Mouse (Mus musculus) layer of hippocampus, postnatal 14 days (tissue): Measurements from ENCODE around the gene Pik3r3. TPM values are rescaled to one million over a fixed set of nuclear protein-coding genes. Genes with fewer than 3 reads are reported as not detected.

Experiments
- DNase-seq, 2 experiments: peaks; one replicate each; pipeline ENCODE4 v3.0.0; 2021 to 2022; ENCODE audit warnings: low spot score in 2 of 2, mixed read lengths in 1 of 2
- long read RNA-seq, 2 experiments: library from polyadenylated mRNA; stranded (forward); transcript quantifications; one replicate each; pipeline ENCODE4 v2.0.0; 2021
- total RNA-seq, 2 experiments: library from RNA; stranded (reverse); gene quantifications; 2 replicates each; pipeline ENCODE4 v1.2.3; 2021

The Pik3r3 gene
- total RNA-seq: 10 to 100 TPM; 53.3 to 56.1 TPM
- long read RNA-seq, experiment 1, full-length matches to known transcripts: 4 of 8 reads
- long read RNA-seq, experiment 1, partial matches to known transcripts: 2 of 8 reads
- long read RNA-seq, experiment 1, other reads (novel, unspliced or antisense): 2 of 8 reads
- long read RNA-seq, experiment 2, full-length matches to known transcripts: 6 of 15 reads
- long read RNA-seq, experiment 2, partial matches to known transcripts: 2 of 15 reads
- long read RNA-seq, experiment 2, other reads (novel, unspliced or antisense): 7 of 15 reads

DNA sequence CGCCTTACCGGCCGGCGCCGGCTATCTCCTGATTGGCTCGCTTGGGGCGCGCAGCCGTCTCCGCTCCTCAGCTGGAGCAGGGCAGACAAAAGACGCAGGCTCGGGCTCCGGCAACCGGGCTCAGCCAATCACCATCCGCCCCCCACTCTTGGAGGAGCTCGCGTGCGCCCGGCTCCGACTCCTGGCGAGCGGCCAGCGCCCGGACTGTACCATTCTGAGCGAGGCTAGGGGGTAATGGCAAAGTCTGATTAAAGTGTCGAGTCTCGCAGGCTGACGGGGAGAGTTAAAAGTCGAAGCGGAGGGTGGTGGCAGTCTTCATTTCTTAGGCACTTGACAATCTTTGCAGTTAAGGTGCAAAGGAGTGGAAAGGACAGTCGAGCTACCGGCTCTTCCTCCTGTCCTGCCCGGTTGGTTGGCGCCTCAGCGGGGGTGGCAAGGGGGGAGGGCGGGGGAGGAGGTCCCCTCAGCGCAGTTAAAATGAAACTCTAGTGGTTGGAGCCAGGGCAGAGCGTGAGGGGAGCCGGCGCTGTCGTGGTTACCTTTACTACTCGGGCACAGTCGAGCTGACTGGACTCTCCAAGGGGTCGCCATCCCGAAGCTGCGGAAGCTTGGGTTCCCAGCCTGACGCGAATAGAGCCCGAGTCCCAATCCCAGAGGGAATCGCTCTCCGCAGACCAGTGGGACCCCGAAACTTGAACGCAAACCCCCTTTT, at the start of gene Pik3r3:
Pik3r3 (plus strand) TSS at position 479 of the 712 bp plus-strand sequence.
- peak; percentile 98 to 99 for DNase-seq

DNA sequence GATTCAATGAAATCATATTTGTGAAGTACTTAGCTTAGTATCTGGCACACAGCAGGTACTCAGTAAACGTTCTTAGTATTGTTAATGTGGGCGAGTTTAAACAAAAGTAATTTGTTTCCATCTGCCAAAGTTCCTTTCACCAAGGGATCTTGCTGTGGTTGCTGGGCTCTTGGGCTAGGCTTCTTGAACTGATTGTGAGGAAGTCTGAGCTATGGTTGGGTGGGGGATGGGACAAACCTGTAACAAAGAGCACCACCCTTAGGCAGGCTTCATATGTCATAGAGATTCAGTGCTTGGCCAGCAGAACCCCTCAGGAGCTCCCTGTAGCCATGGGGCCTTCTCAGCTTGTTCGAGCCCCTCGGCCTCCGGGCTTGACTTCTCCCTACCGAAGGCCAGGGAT, 48.3 kb upstream of the Pik3r3 start, which contains the start of the genes 1700042G07Rik and Gm49337:
1700042G07Rik (plus strand) TSS at position 301 of the 400 bp plus-strand sequence.
Gm49337 (plus strand) TSS at position 313 of the 400 bp plus-strand sequence.
- DNase-seq: no peak

DNA sequence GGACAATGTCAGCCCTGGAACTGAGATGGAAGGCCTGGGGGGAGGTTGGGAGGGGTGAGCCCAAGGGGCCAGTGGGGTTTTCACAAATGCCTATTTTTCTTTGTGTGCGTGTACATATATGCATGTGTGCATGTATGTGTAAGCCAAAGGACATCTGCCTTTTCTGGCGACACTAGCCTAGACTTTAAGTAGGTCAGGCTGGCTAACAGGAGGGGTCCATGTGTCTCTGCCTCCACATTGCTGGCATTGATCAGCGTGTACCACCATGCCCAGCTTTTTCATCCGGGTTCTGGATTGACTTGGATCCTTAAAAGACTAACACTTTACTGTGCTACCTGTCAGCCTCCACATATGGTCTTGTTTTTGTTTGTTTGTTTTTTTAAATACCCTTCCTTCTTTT, 47.7 kb upstream of the Pik3r3 start:
- DNase-seq: no peak

DNA sequence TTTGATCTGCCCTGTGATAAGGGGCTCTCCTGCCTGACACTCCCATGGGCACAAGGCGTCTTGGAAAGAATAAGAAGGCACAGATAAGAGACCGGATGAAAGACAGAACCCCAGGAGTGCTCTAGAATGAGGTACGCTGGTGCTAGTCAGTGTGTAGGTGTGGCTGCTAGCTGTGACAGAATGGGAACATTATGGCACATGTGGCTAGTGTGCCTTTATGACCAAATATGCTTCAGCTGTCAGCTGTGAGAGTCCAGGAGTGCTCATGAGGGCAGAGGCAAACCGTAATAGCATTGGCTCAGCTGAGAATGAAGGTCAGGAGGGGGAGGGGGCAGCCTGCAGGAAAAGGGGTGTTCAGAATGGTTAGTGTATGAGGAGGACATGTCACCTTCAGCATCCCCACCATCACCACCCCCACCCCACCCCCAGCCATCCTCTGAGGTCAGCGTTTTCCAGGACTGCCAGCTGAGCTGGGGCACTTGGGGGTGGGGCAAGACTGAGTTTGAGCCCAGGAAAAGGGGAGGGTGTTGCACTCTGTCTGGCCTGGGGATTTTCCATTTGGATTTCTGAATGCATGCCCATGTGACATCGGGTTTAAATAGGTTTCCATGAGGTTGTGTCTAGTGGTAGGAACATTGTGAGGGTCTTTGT, 46.8 kb upstream of the Pik3r3 start:
- DNase-seq: no peak

DNA sequence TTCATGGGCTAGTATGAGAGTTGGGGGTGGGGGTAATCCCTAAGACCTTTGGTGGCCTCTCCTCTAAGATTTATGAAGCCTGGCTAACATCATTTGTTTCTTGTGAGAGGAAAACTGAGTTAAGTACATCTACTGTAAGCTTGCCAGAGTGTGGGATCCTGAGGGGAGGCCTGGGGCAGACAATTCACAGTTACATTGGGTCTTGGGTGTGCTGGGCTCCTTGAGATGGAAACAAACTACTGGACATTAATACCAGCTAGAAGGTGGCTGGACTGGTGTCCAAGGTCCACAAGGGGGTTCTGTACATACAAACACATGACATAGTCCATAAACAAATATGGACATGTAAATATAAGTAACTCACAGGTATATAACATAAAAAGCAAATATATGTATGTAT, 46.3 kb upstream of the Pik3r3 start:
- DNase-seq: no peak

DNA sequence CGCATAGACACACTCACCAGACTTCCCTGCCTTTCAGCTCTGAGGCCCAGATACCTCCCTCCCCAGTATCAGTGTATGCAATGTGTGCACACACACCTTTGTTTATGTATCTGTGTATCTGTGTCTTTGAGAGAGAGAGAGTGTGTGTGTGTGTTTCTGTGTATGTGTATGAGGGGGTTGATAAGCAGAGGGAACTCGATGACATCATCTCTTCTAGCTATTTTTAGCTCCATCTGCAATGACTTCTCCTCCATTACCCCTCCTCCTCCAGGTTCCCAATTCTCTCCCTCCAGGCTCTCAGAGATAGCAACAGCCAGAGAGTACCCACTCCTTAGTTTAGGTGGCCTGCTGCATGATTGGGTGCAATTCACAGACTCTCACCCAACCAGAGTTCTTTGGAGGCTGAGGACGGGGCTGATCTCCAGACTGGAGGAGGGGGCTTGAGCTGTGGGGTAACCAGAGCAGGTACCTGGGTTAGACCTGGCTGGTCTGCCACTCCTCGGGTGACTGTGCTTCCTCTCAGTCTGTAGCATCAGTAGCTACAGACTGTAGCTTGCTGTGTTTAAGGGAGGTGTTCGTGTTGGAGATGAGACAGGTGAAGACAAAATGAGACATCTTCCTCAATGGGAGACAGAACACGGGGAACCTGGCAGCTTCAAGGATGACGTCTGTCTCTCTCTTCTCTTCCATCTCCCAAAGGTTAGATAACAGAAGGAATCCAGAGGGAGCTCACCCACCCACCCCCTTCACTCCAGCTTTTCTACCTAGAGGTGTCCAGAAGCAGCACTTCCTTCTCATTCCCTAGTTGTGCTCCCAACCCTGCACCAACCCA, 45.5 kb upstream of the Pik3r3 start:
- DNase-seq: peak in 1 of 2 experiments; percentile 36

DNA sequence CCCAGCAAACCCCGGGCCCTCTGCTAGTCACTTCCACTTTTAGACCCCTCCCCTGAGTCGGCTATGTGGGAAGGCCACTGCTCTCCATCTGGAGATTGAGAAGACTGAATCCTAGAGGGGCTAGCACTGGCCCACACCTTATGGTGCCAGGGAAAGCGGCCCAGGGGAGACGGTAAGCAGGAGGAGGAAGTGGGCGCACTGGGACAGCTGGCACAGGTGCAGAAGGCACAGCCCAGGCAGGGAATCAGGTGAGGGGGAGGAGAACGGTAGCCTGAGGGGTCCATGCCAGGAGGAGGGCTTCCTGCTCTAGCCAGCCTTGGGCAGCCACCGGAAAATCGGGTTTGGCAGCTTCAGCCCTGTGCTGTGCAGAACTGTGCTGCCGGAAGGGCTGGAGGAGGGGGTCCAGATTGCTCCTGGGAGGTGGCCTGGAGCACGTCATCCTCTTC, 44.9 kb upstream of the Pik3r3 start:
- DNase-seq: peak; percentile 65 to 75

DNA sequence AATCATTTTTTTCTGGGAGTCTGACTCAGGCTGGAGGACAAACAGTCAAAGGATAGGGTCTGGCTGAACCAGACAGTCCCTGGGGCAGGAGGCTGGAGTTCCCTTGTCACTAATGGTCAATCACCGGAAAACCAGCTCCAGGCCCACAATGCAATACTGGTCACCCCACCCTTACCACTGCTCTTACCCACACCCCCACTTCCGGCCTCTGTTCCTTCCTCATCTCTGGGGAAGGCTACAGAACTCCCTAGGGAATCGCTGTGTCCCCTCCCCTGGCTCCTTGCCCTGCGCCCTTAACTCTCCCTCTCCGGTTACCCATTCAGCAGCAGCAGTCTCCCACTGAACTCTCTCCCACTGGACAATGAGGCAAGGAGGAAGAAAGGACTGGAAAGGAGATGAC, 44.3 kb upstream of the Pik3r3 start:
- DNase-seq: no peak

DNA sequence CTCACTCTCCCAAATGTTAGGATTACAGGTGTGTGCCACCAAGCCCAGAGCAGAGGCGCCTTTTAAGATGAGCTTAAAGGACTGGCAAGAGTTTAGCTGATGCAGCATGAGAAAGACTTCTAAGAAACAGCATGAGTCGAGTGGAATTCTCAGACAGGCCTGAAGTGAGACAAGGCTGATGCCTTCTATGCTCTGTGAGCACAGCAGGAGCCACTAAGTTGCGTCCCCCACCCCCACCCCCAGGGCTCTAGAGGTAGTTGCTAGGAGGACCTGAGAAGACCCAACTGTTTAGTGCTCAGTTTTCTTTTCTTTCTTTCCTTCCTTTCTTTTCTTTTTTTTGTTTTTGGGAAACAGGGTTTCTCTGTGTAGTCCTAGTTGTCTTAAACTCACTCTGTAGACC, 39.3 kb upstream of the Pik3r3 start:
- DNase-seq: no peak

DNA sequence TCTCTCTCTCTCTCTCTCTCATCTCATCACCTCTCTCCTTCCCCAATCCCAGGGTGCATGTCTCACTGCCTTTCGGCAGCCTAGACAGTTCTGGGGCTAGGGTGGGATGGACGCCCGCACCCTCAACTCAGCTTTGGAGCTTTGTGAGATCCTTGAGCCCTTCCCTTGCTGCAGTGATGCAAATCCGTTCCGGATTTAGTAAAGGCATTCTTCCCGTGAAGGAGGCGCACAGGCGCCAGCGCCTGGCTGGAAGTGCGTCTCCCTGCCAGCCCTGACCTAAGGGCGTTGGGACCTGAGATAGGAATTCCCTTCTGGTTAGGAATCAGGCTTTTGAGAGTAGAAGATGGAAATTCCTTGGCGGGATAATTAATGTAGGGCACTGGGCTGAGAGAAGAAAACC, 38.7 kb upstream of the Pik3r3 start:
- DNase-seq: no peak

DNA sequence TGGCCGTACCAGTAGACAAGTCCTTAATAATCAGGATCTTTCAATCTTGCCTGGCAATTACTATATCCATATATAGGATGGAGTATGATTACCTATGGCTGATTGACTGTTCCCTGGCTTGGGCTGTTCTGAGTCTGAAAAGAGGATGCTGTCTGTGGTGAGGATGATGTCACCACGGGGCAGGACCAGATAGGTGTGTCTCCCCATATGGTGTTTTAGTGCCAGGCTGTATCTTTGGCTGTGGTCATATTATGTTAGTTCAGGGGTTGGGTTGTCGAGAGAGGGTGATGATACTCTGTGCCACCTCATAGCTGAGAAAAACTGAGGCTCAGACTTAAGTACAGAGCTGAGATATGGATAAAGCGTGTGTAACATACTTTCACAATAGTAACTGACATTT, 36.3 kb upstream of the Pik3r3 start:
- DNase-seq: no peak

DNA sequence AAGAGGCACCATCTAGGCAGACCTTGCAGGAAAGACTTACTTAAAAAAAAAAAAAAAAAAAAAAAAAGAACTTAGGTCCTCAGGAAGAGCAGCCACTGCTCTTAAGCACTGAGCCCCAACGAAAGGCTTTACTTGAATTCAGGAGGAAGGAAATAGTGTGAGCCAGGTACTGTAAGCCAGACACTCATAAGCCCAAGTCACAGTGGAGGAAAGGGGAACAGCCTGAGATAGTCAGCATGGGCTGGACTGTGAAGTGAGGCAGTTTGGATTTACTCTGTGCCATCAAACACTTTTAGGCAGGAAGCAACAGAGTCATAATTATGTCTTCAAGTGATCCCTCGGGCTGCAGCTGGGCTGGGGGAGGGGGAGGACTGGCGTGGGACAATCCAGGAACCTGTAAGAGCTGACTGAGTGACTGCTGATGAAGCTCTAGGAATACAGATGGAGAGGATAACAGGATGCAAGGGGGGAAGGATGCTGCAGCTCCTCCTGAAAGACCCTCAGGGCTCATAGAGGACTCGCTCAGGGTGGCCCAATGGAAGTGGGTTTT, 29.1 kb upstream of the Pik3r3 start:
- DNase-seq: no peak

DNA sequence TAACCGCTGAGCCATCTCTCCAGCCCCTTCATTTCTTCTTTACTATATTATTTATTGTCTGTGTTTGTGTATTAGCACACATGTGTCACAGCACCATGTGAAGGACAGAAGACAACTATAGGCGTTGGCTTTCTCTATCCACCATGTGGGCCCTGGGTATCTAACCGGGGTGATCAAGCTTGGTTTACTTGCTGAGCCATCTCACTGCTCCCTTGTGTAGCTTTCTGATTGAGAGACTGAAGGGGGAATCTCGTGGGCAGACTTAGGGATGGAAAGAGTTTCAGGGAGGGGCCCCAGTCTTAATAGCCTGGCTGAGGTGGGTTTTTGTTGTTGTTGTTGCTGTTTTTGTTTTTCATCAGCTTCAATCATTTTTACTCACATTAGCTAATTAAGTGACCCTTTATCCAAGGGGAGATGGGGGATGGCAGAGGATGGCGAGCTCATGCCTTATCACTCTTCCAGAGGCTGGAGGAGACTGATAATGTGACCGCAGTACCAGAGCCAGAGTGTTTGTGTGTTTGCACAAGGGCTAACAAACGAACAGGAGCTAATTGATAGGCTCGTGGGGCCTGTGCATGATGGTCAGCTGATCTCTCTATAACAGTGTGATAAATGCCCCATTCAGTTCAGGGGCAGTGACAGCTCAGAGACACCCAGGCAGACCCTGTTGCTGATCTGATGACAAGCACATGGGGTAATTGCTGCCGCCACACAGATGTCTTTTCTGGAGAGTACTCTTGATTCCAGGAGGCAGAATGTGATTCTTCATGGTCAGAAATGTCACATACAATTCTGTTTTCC, 27.6 kb upstream of the Pik3r3 start:
- no peak for DNase-seq

DNA sequence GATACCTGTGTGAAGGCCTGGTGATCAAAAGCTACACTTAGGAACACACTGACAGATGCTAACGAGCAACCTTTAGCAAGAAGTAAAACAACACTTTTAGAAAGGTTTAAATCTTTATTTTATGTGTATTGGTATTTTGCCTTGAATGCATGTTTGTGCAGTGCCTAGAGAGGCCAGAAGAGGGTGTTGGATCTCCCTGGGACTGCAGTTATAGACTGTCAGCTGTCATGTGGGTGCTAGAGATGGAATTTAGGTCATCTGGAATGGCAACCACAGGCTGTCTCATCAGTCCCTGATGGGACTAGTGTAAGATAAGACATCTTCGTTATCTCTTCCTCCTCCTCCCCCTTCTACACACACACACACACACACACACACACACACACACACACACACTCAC, 23.0 kb upstream of the Pik3r3 start:
- DNase-seq: no peak

DNA sequence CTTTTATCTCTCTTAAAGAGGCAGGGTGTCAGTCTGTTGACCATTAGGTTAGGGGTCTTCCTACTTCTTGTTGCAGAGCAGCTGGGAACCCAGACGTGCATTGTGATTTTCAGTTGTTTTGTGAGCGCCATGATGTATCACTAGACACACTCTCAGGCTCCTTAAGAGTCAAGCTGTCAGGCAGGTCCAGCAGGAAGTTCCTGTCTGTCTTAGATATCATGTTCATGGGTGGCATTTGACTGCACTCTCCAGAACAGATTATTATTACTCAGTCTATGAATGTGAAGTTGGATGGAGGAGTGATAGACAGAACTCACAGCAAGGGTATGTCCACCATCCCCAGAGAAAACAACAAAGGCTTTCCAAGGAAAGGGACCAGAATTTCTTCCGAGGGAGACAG, 17.0 kb upstream of the Pik3r3 start:
- DNase-seq: no peak

DNA sequence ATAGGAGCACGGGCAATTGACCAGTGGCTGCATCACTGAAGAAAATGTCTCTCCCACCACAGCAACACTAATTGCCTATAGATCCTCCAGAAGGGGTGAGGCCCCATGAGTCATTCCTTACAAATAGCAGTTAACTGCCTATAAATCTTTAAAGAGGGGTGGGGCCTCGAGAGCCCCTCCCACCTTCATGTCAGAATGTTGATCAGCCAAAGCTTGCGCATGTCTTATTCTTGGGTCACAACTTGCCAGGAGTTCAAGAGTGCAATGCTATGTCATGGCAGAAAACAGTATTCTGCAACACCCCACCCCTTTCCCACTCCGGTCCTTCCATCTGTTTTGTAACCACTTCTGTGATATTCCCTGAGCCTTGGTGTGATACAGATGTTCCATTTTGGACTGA, 14.9 kb upstream of the Pik3r3 start:
- no peak for DNase-seq

DNA sequence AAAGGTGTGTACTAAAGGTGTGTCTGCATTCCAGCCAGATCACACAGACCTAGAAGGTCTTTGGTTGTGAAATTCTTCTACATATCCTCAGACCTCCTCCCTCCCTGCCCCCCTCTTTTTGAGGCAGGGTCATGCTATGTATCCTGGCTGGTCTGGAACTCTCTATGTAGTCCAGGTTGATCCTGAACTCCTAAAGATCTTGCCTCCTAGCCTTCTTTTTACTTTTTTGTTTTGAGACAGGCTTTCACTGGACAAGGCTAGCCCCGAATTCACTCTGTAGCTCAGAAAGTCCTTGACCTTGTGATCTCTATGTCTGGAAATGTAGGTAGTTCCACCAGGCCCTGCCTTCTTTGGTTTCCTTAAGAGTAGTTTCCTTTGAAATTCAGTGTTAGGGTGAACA, 12.5 kb upstream of the Pik3r3 start:
- no peak for DNase-seq

DNA sequence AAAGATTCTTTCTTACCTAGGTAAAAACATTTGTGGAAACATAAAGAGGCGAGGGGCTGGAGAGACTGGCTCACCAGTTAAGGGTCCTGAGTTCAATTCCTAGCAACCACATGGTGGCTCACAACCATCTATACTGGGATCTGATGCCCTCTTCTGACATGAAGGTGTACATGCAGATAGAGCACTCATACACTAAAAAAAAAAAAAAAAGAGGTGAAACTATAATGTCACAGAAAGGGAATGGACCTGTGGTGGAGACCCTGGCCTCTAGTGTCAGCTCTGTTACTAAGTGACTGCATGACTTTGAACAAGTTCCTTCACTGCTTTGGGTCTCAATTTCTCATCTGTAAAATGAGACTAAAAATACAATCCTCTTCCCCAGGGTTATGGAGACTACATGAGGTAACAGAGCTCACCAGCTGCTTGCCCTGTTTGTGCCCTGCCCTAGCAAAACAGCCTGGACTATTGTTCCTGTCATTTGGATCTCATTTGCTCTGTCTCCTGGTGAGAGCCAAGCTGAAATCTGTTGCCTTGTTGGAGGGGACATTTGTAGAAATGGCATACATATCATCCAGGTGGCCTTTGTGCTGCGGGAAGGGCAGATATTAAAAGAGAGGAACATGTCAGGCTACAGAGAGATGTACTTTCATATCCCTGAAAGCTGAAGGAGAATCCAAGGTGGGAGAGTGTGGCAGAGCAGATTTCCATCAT, 5.4 kb upstream of the Pik3r3 start:
- no peak for DNase-seq

DNA sequence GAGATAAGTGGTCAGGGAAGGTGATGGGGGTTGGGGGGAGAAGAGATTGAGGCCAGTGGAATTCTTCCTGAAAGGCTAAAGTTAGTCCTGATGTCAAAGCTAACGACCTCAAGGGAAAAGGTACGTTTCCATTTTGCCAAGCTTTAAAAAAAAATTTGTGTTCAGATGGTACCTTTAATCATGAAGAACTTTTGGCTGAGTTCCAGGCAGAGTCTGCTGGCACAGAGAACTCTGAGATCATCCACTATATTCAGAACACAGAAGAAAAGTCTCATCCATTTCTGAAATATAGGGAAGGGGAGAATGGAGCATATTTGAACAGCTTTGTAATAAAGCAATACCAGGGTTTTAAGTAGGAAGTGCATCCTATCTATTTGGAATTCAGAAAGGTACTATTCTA, 4.4 kb upstream of the Pik3r3 start:
- DNase-seq: peak in 1 of 2 experiments; percentile 15
